Mouse (Mus musculus): Measurements from ENCODE around the gene Ahnak2. TPM values are rescaled to one million over a fixed set of nuclear protein-coding genes. Genes with fewer than 3 reads are reported as not detected.

The Ahnak2 gene
- total RNA-seq, 1 experiment from 2014 or later: 0.67 TPM

DNA sequence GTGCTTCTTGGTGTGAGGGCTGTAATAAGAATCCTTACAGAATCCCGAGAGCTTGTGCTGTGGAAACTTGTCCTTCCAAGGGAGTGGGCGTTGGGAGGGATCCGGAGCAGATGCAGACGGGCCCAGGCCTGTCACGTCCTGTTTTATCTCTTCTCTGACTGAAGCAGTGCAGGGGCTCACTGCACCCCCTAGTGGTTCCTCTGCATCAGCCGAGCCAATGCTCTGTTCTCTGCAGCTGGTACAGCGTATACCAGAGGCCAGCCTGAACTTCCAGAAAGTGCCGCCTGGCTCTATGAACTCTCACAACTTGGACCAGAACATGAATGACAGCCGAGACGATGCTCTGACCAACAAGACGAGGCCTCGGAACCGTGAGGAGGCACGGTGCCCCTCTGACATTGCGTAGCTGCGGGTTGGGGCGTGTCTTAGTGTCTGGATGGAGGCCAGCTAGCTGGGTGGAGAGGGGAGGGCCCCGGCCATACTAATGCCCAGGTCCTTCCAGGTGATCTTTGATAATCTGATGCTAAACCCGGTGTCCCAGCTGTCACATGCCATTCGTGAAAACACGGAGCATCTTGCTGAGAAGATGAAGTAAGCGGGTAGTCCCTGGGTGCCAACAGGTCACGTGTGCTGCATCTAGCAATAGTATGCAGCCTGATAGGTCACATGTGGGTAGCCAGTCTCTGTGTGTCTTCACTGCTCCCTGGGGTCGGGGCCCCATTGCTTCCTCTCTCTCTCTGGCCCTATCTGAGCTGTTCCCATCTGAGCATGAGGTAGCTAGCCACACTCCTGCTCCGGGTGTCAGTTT is 59.1 kb downstream of the Ahnak2 start:
- ATAC-seq (replicated peaks; ENCODE audit: insufficient number of reproducible peaks, low FRiP score, low TSS enrichment, poor library complexity, severe bottlenecking): peak; percentile 63

DNA sequence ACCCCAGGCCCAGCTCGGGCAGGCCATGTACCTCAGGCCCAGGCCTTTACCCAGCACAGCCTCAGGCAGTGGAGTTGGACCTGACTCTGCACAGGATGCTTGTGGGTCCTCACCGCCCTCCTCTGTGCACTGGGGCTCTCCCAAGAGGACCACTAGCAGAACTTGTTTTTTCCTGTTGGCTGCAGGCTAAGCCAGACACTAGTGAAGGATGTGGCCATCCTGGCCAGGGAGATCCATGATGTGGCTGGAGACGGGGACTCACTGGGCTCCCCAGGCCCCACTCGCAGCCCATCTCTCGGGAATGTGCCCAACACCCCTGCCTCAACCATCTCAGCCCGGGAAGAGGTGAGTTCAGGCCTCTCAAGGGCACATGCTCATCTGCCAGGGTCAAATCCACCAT is 59.7 kb downstream of the Ahnak2 start:
- no peak for ATAC-seq (replicated peaks; ENCODE audit: insufficient number of reproducible peaks, low FRiP score, low TSS enrichment, poor library complexity, severe bottlenecking)

DNA sequence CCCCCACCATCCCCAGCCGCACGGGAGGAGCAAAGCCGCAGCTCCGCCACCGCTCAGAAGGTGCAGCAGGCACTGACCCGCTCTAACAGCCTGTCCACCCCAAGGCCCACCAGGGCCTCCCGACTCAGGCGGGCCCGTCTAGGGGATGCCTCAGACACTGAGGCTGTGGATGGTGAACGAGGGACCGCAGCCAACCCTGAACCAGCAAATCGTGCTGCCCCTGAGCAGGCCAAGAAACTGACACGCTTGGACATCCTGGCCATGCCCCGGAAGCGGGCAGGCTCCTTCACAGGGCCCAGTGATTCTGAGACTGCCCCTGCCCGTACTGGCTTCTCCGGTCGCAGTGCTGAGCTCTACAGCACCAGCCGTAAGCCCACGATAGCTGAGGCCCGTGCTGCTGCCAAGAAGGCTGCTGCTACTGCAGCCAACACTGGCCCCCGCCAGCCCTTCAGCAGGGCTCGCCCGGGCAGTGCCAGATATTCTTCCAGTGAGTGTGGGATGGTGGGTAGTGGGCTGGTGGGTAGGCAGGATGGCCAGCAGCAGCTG is 63.4 kb downstream of the Ahnak2 start:
- no peak for ATAC-seq (replicated peaks; ENCODE audit: insufficient number of reproducible peaks, low FRiP score, low TSS enrichment, poor library complexity, severe bottlenecking)

DNA sequence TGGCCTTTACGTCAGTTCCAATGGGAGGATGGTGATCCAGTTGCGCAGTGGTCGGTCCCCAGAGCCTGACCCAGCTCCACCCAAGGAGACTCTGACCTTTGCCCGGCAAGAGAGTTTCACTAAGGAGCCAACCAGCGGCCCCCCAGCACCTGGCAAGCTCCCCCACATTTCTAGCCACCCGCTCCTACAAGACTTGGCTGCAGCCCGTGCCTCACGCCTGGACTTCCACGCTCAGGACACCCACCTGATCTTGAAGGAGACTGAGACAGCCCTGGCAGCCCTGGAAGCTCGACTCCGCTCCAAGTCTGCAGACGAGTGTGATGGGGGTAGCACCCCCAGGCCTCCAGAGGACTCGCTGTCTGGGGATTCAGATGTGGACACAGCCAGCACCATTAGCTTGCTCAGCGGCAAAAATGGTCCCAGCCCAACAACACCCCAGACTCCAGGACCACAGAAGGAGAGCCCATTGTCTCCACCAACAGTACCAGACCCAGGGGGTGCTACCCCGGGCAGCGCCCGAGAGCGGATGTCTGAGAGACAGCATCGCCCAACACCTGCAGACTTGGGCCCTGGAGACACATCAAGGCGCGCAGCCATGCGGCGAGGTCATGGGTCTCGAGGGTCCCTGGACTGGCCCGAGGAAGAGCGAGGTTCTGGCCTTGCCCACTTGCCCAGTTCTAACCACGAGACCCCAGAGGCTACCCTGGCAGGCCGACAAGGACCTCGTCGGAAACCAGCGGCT is 64.0 kb downstream of the Ahnak2 start:
- no peak for ATAC-seq (replicated peaks; ENCODE audit: insufficient number of reproducible peaks, low FRiP score, low TSS enrichment, poor library complexity, severe bottlenecking)

DNA sequence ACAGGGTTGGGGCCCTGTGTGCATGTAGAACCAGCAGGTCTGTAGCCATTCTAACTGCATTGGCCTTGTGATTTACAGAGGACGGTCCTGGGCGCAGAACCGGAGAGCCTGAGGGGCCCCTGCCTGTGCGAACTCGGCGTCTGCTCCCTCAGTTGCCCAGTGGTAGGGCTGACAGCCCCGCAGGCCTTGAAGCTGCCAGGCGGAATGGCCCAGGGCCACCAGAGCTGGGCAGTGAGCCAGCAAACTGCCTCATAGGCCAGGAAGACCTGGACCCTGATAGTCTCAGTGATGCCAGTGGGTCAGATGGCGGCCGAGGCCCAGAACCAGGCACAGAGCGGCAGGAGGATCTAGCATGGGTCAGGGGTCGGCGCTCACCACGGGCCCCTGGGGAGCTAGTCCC is 64.7 kb downstream of the Ahnak2 start:
- ATAC-seq (replicated peaks; ENCODE audit: insufficient number of reproducible peaks, low FRiP score, low TSS enrichment, poor library complexity, severe bottlenecking): no peak

DNA sequence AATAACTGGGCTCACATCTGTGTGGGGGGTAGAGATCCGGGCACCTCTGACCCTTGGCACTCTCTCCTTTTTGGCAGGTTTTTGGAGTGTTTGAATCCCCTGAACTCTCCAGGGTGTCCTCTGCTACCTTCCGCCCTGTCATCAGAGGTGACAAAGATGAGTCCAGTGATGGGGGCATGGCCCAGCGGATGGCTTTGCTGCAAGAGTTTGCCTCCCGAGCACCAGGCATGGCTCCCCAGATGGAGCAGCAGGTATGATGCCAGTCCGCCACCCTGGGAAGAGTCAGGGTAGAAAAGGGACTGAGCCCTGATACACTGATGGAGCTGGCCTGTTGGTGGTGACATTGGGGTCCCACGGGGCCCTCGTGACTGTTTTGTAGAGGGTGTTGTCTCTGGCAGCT is 65.4 kb downstream of the Ahnak2 start:
- no peak for ATAC-seq (replicated peaks; ENCODE audit: insufficient number of reproducible peaks, low FRiP score, low TSS enrichment, poor library complexity, severe bottlenecking)

DNA sequence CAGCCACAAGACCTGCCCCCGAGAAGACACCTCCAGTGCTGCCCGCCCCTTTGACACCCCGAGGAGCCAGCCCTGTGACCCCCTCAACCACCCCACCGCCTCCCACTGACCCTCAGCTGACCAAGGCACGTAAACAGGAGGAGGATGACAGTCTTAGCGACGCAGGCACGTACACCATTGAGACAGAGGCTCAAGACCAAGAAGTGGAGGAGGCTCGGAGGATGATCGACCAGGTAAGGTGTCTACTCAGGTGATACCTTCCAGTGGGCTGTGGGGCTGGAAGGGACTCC is 65.9 kb downstream of the Ahnak2 start:
- no peak for ATAC-seq (replicated peaks; ENCODE audit: insufficient number of reproducible peaks, low FRiP score, low TSS enrichment, poor library complexity, severe bottlenecking)

DNA sequence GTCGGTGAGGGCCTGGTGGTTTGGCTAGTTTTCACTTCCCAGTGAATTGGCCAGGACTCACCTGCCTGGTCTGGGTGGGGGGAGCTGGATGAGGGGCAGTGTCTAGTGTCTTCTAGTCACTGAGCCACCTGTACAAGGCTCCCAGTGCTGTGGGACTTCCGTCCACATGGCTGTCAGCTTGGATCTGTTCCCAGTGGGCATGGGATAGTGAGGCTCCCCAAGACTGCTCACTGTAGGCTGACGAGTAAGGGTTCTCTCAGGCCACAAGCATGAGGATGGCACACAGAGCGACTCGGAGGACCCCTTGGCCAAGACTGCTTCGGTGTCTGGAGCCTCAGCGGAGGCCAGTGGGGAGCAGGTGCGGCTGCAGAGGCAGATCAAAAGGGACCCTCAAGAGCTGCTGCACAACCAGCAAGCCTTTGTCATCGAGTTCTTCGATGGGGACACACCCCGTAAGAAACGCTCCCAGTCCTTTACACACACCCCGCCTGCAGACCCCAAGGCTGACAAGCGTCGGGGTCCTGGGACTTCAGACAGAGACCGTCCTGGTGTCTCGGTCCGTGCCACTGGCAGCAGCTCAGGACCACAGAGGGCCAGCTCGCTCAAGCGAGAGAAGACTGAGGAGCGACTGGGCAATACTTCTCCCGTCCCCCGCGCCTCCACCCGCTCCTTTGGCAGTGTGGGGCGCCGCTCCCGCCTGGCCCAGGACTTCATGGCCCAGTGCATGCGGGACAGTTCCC is 66.4 kb downstream of the Ahnak2 start:
- no peak for ATAC-seq (replicated peaks; ENCODE audit: insufficient number of reproducible peaks, low FRiP score, low TSS enrichment, poor library complexity, severe bottlenecking)

DNA sequence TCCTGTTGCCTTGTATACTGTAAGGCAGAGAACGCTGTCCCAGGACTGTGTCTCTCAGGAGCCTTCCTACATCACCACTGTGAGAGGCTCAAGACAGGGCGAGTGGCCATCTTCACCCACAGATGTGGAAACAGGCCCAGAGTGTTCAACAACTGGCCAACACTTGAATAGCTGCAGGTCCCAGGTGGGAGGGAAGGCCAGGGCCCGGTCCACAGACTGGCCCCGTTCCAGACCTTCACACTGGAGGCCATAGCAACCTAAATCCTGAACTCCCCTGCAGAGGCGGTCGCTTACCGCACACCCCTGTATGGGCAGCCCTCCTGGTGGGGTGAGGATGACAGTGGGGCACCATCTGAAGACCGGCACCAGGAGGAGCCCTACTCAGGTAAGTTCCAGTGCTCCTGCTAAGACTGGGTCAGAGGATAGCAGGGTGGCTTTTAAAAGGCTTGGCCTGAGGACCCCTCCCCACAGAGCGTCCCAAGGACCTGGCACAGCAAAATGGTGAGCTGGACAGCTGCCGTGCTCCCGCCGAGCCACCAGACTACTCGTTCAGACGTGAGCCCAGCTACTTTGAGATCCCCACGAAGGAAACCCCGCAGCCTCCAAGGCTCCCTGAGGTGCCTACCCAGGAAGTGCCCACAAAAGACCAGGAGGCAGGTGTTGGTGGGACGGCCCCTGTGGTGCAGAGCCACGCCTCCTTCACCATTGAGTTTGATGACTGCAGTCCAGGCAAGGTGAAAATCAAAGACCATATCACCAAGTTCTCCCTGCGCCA is 67.4 kb downstream of the Ahnak2 start:
- ATAC-seq (replicated peaks; ENCODE audit: insufficient number of reproducible peaks, low FRiP score, low TSS enrichment, poor library complexity, severe bottlenecking): no peak

DNA sequence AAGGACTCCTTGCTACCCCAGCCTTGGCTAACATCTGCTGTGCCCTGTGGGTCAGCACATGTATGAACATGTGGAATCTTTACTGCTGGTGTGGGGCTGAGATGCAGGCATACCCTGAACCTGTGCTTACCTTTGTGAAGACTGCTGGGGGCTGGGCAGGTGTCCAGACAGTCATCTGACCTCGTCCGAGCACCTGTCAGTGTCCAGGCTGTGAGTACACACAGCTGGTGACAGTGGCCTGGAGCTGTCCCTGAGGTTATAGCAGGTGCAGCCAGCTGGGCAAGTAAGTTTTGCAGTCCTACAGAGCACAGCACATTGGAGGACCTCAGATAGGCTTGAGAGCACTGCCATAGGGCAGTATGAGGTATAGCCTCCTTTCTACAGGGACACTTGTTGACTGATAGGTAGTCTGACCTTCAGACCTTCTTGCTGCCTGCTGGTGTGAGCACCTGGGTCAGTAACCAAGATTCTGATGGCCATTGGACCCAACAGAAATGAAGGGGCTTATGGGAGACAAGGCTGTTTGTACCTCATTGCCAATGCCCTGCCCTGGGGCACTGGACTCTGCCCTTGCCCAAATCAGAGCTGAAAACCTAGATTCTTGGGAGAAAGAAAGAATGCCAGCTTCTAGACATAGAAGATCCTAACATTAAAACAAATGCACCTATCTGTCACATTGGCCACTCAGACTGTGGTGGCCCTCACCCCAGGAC is 68.2 kb downstream of the Ahnak2 start:
- ATAC-seq (replicated peaks; ENCODE audit: insufficient number of reproducible peaks, low FRiP score, low TSS enrichment, poor library complexity, severe bottlenecking): no peak

DNA sequence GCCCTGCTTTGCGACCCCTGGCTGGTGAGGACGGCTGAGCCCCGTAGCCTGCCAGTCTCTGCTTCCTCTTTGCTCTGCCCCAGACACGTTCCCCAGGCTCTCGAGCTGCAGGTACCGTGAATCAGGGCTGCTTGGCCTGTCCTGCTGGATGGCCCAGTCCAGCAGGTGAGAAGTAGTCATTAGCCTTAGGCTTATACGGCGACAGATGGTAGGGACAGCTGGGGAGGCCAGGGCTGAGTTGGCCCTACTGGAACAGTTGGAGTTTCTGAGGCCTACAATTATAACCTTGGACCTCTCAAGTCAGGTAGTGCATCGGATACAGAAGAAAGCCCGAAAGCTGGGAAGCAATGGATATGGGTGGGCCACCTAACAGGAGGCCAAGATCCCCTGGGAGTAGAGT is 69.9 kb downstream of the Ahnak2 start:
- ATAC-seq (replicated peaks; ENCODE audit: insufficient number of reproducible peaks, low FRiP score, low TSS enrichment, poor library complexity, severe bottlenecking): no peak

DNA sequence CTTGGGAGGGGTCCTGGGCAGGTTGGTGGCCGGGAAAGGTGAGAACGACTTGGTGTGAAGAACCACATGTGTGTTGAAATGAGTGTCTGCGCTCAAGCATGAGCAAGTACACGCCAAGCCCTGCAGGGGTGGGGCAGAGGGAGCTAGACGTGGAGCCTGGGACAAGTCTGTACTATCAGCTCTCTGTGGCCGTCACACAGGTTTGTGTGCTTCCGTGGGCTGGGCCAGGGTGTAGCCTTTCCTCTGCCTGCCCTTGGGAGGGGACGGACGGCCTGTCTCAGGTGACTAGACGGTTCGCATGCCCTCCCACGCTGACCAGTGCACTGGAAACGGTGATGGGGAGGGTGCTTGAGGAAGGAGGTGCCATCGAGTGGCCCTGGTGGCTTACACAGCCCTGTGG is 71.6 kb downstream of the Ahnak2 start:
- ATAC-seq (replicated peaks; ENCODE audit: insufficient number of reproducible peaks, low FRiP score, low TSS enrichment, poor library complexity, severe bottlenecking): no peak

DNA sequence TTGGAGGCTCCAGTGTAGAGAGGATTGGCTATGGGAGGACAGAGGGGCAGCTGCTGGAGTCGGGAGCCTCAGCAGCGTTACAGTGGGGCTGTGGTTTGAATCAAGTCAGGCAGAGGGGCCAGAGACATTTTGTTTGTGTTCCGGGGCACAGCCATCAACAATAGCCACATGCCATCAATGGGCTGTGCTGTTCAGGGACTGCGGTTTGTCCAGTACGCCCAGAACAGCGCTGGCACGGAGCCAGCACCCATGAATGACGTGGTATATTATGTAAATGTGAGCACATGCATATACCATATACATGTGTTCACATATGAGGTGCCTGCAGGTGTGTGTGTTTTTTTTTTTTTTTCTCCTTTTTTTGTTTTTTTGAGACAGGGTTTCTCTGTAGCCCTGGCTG is 74.7 kb downstream of the Ahnak2 start:
- no peak for ATAC-seq (replicated peaks; ENCODE audit: insufficient number of reproducible peaks, low FRiP score, low TSS enrichment, poor library complexity, severe bottlenecking)

DNA sequence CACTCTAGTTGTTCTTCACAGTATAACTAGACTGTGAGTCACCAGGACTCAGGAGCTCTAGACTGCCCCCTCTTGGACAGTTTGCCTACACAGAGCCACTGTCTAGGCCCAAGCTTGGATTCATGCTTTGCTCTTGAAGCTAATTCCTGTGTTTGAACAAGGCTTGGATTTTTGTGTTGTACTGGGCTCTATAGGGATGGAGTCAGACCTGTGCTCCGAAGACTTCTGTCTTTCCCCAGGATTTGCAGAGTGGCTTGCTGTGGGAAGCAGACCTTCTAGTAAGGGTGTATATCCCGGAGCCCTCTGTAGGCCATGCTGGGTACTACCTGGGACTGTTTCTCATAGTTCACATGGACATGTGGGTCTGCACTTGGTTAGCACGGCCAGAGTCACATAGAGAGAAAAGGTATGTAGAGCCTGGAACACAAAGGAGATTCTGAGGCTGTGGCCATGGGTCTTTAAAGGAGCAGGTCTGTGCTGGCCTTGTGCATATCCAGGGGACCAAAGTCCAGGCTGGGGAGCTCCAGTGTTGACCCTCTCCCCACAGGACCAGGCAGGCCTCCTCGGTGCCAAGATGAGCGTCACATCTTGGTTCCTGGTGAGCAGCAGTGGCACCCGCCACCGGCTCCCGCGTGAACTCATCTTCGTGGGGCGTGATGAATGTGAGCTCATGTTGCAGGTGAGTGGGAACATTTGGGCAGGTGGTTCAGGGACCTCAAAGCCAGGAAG is 78.2 kb downstream of the Ahnak2 start:
- ATAC-seq (replicated peaks; ENCODE audit: insufficient number of reproducible peaks, low FRiP score, low TSS enrichment, poor library complexity, severe bottlenecking): no peak

DNA sequence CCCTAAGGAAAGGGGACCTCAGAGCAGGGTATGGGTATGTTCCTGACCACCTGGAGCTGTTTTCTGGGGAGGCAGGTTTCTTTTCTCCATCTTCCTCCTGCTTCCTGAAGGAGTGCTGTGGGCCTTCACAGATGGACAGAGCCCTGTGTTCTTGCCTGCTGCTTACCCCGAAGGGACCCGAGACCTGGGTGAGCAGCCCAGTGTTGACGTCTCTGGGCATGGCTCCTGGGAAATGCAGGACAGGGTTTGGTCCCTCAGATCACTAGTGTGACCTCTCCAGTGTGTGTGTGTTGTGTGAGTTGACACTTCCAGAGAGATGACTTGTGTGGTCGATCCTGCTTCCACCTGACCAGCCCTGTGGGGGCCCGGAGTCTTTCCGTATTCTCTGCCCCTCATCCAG is 79.0 kb downstream of the Ahnak2 start:
- no peak for ATAC-seq (replicated peaks; ENCODE audit: insufficient number of reproducible peaks, low FRiP score, low TSS enrichment, poor library complexity, severe bottlenecking)

DNA sequence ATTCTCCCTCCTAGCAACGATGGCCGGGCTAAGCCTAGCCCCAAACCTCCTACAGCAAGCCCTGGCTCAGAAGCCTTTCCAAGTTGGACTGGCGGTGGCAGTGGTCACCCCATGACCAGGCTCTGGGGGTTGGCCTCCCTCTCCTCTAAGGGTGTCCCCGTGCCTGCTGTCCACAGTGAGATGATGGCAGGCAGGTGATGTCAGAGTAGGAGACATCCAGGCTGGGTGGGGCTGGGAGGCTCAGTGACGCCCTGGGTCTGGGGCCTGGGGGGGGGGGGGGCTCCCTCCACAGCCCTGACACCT is 79.5 kb downstream of the Ahnak2 start:
- no peak for ATAC-seq (replicated peaks; ENCODE audit: insufficient number of reproducible peaks, low FRiP score, low TSS enrichment, poor library complexity, severe bottlenecking)

DNA sequence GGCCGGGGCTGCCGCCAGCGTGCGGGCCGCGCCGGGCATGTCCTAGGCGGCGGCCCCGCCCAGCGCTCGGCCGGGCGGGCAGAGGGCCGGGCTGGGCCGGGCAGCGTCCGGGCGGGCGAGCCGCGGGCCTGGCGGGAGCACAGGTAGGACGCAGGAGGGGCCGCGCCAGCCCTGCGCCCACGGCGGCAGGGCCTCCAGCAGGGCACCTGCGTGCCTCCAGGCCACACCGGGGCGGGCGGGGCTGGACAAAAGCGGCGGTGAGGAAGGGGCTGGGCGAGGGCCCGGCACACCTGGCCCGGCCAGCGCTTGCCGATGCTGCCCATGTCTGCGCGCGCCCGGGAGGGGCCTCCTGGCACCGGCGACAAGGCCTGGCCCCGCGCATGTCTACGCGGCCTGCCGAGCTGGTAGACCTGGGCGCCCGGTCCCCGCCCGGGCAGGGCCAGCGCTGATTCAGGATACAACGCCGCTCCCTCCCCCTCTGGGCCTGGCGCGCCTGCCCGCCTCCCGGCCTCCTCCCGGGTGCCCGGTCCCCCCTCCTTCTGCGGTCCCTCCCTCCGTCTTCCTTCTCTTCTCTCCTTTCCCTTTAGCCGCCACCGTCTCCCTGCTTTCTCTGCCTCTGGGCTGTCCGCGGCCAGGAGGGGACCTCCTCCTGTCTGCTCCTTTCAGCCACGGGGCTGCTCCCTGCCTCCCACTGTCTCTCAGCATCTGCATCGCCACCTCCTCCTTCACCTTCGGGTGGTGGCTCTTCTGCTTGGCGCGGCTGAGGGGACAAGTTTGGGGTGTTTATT is 80.0 kb downstream of the Ahnak2 start:
- ATAC-seq (replicated peaks; ENCODE audit: insufficient number of reproducible peaks, low FRiP score, low TSS enrichment, poor library complexity, severe bottlenecking): no peak
